Mouse (Mus musculus): ENCODE data around the gene Morn2.

GRCm38 (mm10) chr17:80311761-80312160, 21.8 kb downstream of the Morn2 start:
- no peak for TF ChIP-seq CTCF (IDR thresholded peaks at IDR 0.05; ENCODE audit: low read depth, low read length)
- TF ChIP-seq GATA1 (IDR thresholded peaks at IDR 0.05; ENCODE audit: borderline replicate concordance, low read length), result no peak
- no peak for TF ChIP-seq TAL1 (conservative IDR thresholded peaks at IDR 0.05; ENCODE audit: low read depth, low read length)
- TF ChIP-seq POLR2AphosphoS5 (IDR thresholded peaks at IDR 0.05; ENCODE audit: insufficient replicate concordance, low read depth, low read length), result no peak
- TF ChIP-seq GATA2 (IDR thresholded peaks at IDR 0.05; ENCODE audit: borderline replicate concordance, low read depth, low read length), result no peak
